Mouse (Mus musculus) CH12.LX (cell line): ENCODE results near the gene Polr1b. TPM values are rescaled to one million over a fixed set of nuclear protein-coding genes. Genes with fewer than 3 reads are reported as not detected.

ENCODE experiments used
- DNase-seq: peaks from one replicate; pipeline ENCODE4 v3.0.0-alpha.2; 2013; ENCODE audit errors: extremely low read depth
- H3K27ac ChIP-seq: 2 replicates; pipeline ENCODE4 v1.5.1; 2012; ENCODE audit warnings: low read depth, mild to moderate bottlenecking, control low read depth, moderate library complexity; ENCODE audit not compliant: insufficient read depth
- H3K27me3 ChIP-seq: replicated peaks from 2 replicates; pipeline ENCODE3; 2012; ENCODE audit warnings: inconsistent platforms
- H3K36me3 ChIP-seq, 2 experiments: replicated peaks in 1 of 2; 2 replicates each; pipeline versions ENCODE3 to v1.6.1; 2012; ENCODE audit warnings: inconsistent platforms in 1 of 2, low read length in 1 of 2, mild to moderate bottlenecking in 1 of 2, mixed read lengths in 1 of 2, moderate library complexity in 1 of 2; ENCODE audit not compliant: control insufficient read depth in 1 of 2, insufficient read depth in 1 of 2
- H3K4me1 ChIP-seq, 2 experiments: 2 replicates each; pipeline ENCODE4 v1.6.1; 2012; ENCODE audit warnings: inconsistent platforms in 1 of 2, moderate library complexity in 1 of 2; ENCODE audit not compliant: insufficient read depth in 2 of 2, control insufficient read depth in 1 of 2
- H3K4me2 ChIP-seq: 2 replicates; pipeline ENCODE4 v1.6.1; 2012; ENCODE audit warnings: low read depth, mild to moderate bottlenecking, control low read depth; ENCODE audit not compliant: poor library complexity, insufficient read depth, severe bottlenecking
- H3K4me3 ChIP-seq, 3 experiments: fragments of 150-350 bp in 1 of 3; sonication (generic) in 1 of 3; replicated peaks in 1 of 3; 2 replicates each; pipeline versions ENCODE3 to v1.5.1; 2011 to 2012; ENCODE audit warnings: low read depth in 2 of 3, low read length in 2 of 3, mild to moderate bottlenecking in 2 of 3, moderate library complexity in 2 of 3, control low read depth in 1 of 3, improper control_type of control experiment in 1 of 3, inconsistent platforms in 1 of 3, mixed read lengths in 1 of 3; ENCODE audit not compliant: poor library complexity in 1 of 3
- H3K79me2 ChIP-seq: replicated peaks from 2 replicates; pipeline ENCODE4 v1.6.1; 2012; ENCODE audit warnings: mild to moderate bottlenecking, moderate library complexity; ENCODE audit not compliant: control insufficient read depth, poor library complexity, insufficient read depth, severe bottlenecking; ENCODE audit errors: extremely low read depth
- H3K9ac ChIP-seq: 2 replicates; pipeline ENCODE4 v1.6.1; 2012; ENCODE audit warnings: low read depth, mild to moderate bottlenecking, control low read depth, moderate library complexity; ENCODE audit not compliant: insufficient read depth
- H3K9me3 ChIP-seq: replicated peaks from 2 replicates; pipeline ENCODE3; 2012; ENCODE audit warnings: low read length, inconsistent platforms, mixed read lengths
- CHD1 ChIP-seq: IDR thresholded peaks from 2 replicates; pipeline ENCODE4 v1.6.1; 2012; ENCODE audit warnings: low read depth, low read length, improper control_type of control experiment, inconsistent platforms
- CTCF ChIP-seq, 2 experiments: IDR thresholded peaks in 1 of 2; conservative IDR thresholded peaks in 1 of 2; 2 replicates each; pipeline ENCODE4 v1.5.1; 2011 to 2012; ENCODE audit warnings: low read depth in 2 of 2, low read length in 2 of 2, improper control_type of control experiment in 1 of 2, inconsistent platforms in 1 of 2, mild to moderate bottlenecking in 1 of 2, moderate library complexity in 1 of 2
- HCFC1 ChIP-seq: IDR thresholded peaks from 2 replicates; pipeline ENCODE4 v1.6.1; 2012; ENCODE audit warnings: low read depth, mild to moderate bottlenecking, inconsistent platforms, low read length, improper control_type of control experiment
- IRF4 ChIP-seq: IDR thresholded peaks from 2 replicates; pipeline ENCODE4 v1.6.1; 2014; ENCODE audit warnings: low read depth, mild to moderate bottlenecking, inconsistent platforms, low read length, improper control_type of control experiment
- MAFK ChIP-seq: IDR thresholded peaks from 2 replicates; pipeline ENCODE4 v1.6.1; 2011; ENCODE audit warnings: low read length, improper control_type of control experiment; ENCODE audit not compliant: insufficient replicate concordance
- NRF1 ChIP-seq: IDR thresholded peaks from 2 replicates; pipeline ENCODE4 v1.6.1; 2014; ENCODE audit warnings: low read depth, mild to moderate bottlenecking, inconsistent platforms, low read length, improper control_type of control experiment, moderate library complexity
- PAX5 ChIP-seq: IDR thresholded peaks from 2 replicates; pipeline ENCODE4 v1.6.1; 2012; ENCODE audit warnings: low read length, inconsistent platforms, mixed read lengths
- RAD21 ChIP-seq: IDR thresholded peaks from 2 replicates; pipeline ENCODE4 v1.6.1; 2011; ENCODE audit warnings: low read depth, mild to moderate bottlenecking, low read length, improper control_type of control experiment, moderate library complexity
- SMC3 ChIP-seq: IDR thresholded peaks from 2 replicates; pipeline ENCODE4 v1.6.1; 2011; ENCODE audit warnings: low read depth, low read length, improper control_type of control experiment
- UBTF ChIP-seq: IDR thresholded peaks from 2 replicates; pipeline ENCODE4 v1.6.1; 2012; ENCODE audit warnings: low read depth, mild to moderate bottlenecking, inconsistent platforms, low read length, improper control_type of control experiment, moderate library complexity
- USF2 ChIP-seq: conservative IDR thresholded peaks from 2 replicates; pipeline ENCODE4 v1.6.1; 2011; ENCODE audit warnings: low read depth, low read length, improper control_type of control experiment
- ZC3H11A ChIP-seq: IDR thresholded peaks from 2 replicates; pipeline ENCODE4 v1.6.1; 2012; ENCODE audit warnings: low read depth, mild to moderate bottlenecking, inconsistent platforms, low read length, improper control_type of control experiment
- ZMIZ1 ChIP-seq: IDR thresholded peaks from 2 replicates; pipeline ENCODE4 v1.6.1; 2012; ENCODE audit warnings: low read depth, mild to moderate bottlenecking, inconsistent platforms, low read length, improper control_type of control experiment
- ZNF384 ChIP-seq: IDR thresholded peaks from 2 replicates; pipeline ENCODE4 v1.6.1; 2012; ENCODE audit warnings: low read depth, low read length, improper control_type of control experiment, inconsistent platforms
- dilution Hi-C: fragments of 300-500 bp; cut with MboI; formaldehyde crosslinking; loops from 2 replicates; pipeline ENCODE4 v1.14.3; 2020; ENCODE audit warnings: low sequenced_read_pairs; ENCODE audit not compliant: extremely low pct_unique_long_range_greater_than_20kb, extremely low pct_ligation_motif_present
- in situ Hi-C: fragments of 300-500 bp; cut with MboI; formaldehyde crosslinking; loops from 3 replicates; pipeline ENCODE4 v1.14.3; 2019; ENCODE audit warnings: low sequenced_read_pairs, low pct_ligation_motif_present, low pct_unique_long_range_greater_than_20kb, mixed read lengths
- polyA plus RNA-seq: library from polyadenylated mRNA; unstranded; fragments of >175 nt; gene quantifications from 2 replicates; pipeline ENCODE4 v1.2.1, GENCODE M21; 2012; ENCODE audit warnings: low read depth; ENCODE audit not compliant: insufficient read length
- total RNA-seq, 2 experiments: library from RNA; depleted of rRNA; stranded (reverse); fragments of 300-350 nt in 1 of 2; fragments of >200 nt in 1 of 2; gene quantifications; 2 replicates each; pipeline ENCODE4 v1.2.3; 2012 to 2014

The Polr1b gene
- total and polyA plus RNA-seq, 3 experiments, result 68.0 to 83.1 (median 70.5) TPM

DNA sequence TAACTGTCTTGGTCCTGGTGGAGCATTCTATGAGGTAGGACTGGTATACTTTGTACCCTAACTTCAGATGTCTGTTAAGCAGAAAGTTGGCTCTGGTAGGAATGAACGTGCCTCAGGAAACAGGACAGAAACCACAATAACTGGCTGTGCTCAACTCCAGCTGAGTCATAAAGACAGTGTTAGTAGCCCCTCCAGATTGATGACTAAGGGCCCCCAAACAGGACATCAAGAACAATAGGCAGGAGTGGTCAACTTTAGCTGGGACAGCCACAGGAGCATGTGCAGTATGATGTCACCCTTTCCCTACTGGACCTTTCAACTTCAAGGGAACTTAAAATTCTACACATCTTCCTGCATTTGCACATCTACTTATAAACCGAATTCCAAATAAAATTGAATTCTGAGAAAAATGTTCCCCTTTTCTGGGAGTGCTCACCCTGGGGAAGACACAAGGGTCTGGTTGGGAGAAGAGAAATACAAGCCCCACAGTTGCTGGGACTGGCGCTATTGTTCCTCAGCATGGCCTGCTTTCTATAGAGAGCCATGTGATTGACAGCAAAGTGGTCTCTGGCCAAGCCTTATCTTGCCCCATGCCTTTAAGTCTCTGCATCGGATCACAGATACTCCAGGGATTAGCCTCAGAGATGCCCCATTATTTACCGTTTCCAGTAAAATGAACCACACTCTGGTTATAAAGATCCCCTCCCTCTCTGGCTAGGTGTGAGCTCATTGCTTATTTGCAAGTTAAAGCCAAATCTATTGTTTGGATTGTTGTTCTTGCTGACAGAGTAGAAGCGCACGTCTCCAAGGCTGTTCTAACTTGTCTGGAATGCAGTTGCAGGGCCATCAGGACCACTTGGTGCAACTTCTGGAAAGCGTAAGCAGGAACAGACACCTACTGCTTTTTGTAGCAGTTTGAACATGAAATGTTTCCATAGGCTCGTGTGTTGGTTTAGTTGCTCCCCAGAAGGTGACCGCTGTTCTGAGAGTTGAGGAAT lies 66.0 kb downstream of the Polr1b start:
- no peak for DNase-seq
- Histone ChIP-seq H3K79me2 (no peaks in the 10 kb centered on the region), H3K27ac (no peak overlapping the region), H3K9ac (no peak overlapping the region), H3K9me3 (peaks cover 4% of the 10 kb centered on the region), H3K4me2 (no peak overlapping the region), H3K36me3 (no peaks in the 10 kb centered on the region), H3K4me3 (no peak overlapping the region), H3K4me1 (peaks cover 7 to 16% of the 10 kb centered on the region in 2 experiments; a peak in 2 of 4 replicates), H3K27me3 (no peaks in the 10 kb centered on the region)
- in situ Hi-C loops, result no loop called here
- dilution Hi-C loops, result no loop called here
- TF ChIP-seq IRF4 (no peak), SMC3 (no peak), HCFC1 (no peak)

- Histone ChIP-seq H3K27me3 (no peaks in the 10 kb centered on the region), H3K4me2 (no peak overlapping the region), H3K27ac (no peak overlapping the region), H3K9me3 (no peaks in the 10 kb centered on the region), H3K4me1 (peaks cover 11 to 44% of the 10 kb centered on the region in 2 experiments), H3K4me3 (no peak overlapping the region), H3K36me3 (no peaks in the 10 kb centered on the region), H3K9ac (no peak overlapping the region), H3K79me2 (no peaks in the 10 kb centered on the region)
- dilution Hi-C loops, result no loop called here
- no peak for DNase-seq
- in situ Hi-C loops, result no loop called here
- TF ChIP-seq NRF1 (peak; percentile 37), ZMIZ1 (no peak)
Observed at GRCm38 (mm10) chr2:129173386-129173785, 72.6 kb downstream of the Polr1b start.

- Histone ChIP-seq H3K9ac (no peak overlapping the region), H3K27ac (no peak overlapping the region), H3K4me3 (no peak overlapping the region), H3K9me3 (no peaks in the 10 kb centered on the region), H3K27me3 (no peaks in the 10 kb centered on the region), H3K36me3 (no peaks in the 10 kb centered on the region), H3K4me1 (peaks cover 13 to 55% of the 10 kb centered on the region in 2 experiments), H3K79me2 (no peaks in the 10 kb centered on the region), H3K4me2 (no peak overlapping the region)
- peak; percentile 51 for DNase-seq
- dilution Hi-C loops, result no loop called here
- in situ Hi-C loops, result no loop called here
- no peak for TF ChIP-seq UBTF
- TF ChIP-seq ZNF384, result 0 out of 2 replicates have a peak, but pooled peaks have one; percentile 6
- TF ChIP-seq PAX5, result no peak
- no peak for TF ChIP-seq CHD1
- peak; percentile 91 for TF ChIP-seq RAD21
- peak; percentile 43; the same call in 1 of the 2 replicates for TF ChIP-seq ZC3H11A
- peak; percentile 47 to 88; a peak in 3 of 4 replicates for TF ChIP-seq CTCF (conservative IDR thresholded peaks at IDR 0.05 in 1 of 2, IDR thresholded peaks at IDR 0.05 in 1 of 2; ENCODE audit: low read depth in 2 of 2, low read length in 2 of 2)
- no peak for TF ChIP-seq MAFK
- no peak for TF ChIP-seq USF2
- peak; percentile 92 for TF ChIP-seq SMC3
Observed at GRCm38 (mm10) chr2:129174474-129174873, 73.7 kb downstream of the Polr1b start.
